Mouse (Mus musculus) kidney, postnatal 36 days (tissue): ENCODE results near the gene Rflna.
A peak's percentile ranks its signal among the peaks of the same experiment; 100 is the strongest.

Experiments used
- DNase-seq, 2 experiments: peaks; one replicate each; pipeline ENCODE4 v3.0.0; 2021 to 2022; ENCODE audit warnings: mixed read lengths in 2 of 2

The Rflna gene

GRCm38 (mm10) chr5:125006896-125007295 is 3.9 kb downstream of the Rflna start:
- DNase-seq, result peak in 1 of 2 experiments; percentile 44

GRCm38 (mm10) chr5:125011166-125011565 is 8.1 kb downstream of the Rflna start:
- no peak for DNase-seq

GRCm38 (mm10) chr5:125011628-125012027 is 8.6 kb downstream of the Rflna start:
- DNase-seq, result no peak

GRCm38 (mm10) chr5:125014497-125014896 is 11.5 kb downstream of the Rflna start:
- peak; percentile 66 to 88 for DNase-seq

GRCm38 (mm10) chr5:125015066-125015465 is 12.0 kb downstream of the Rflna start:
- DNase-seq, result no peak

- no peak for DNase-seq
Measured at GRCm38 (mm10) chr5:125015576-125015975, 12.6 kb downstream of the Rflna start.

GRCm38 (mm10) chr5:125016421-125017242 is 13.6 kb downstream of the Rflna start:
- peak in 1 of 2 experiments; percentile 54 for DNase-seq

GRCm38 (mm10) chr5:125017332-125017731 is 14.3 kb downstream of the Rflna start:
- peak in 1 of 2 experiments; percentile 47 for DNase-seq

- no peak for DNase-seq
Measured at GRCm38 (mm10) chr5:125019099-125019498, 16.1 kb downstream of the Rflna start.

- peak; percentile 52 to 61 for DNase-seq
Measured at GRCm38 (mm10) chr5:125021298-125021697, 18.3 kb downstream of the Rflna start.

GRCm38 (mm10) chr5:125024002-125024401 is 21.0 kb downstream of the Rflna start:
- peak in 1 of 2 experiments; percentile 49 for DNase-seq

GRCm38 (mm10) chr5:125028371-125028770 is 25.4 kb downstream of the Rflna start:
- DNase-seq, result no peak

GRCm38 (mm10) chr5:125028911-125029310 is 25.9 kb downstream of the Rflna start:
- DNase-seq, result no peak

- DNase-seq, result no peak
Measured at GRCm38 (mm10) chr5:125036483-125036882, 33.5 kb downstream of the Rflna start.

GRCm38 (mm10) chr5:125039377-125040027 is 36.5 kb downstream of the Rflna start:
- no peak for DNase-seq

- DNase-seq, result peak; percentile 94 to 96
Measured at GRCm38 (mm10) chr5:125040128-125040584, 37.1 kb downstream of the Rflna start.

GRCm38 (mm10) chr5:125041578-125041977 is 38.6 kb downstream of the Rflna start:
- DNase-seq, result no peak

GRCm38 (mm10) chr5:125043448-125043847 is 40.4 kb downstream of the Rflna start:
- DNase-seq, result no peak

GRCm38 (mm10) chr5:125045202-125045601 is 42.2 kb downstream of the Rflna start:
- DNase-seq, result no peak

GRCm38 (mm10) chr5:125046436-125046835 is 43.4 kb downstream of the Rflna start:
- DNase-seq, result no peak

- no peak for DNase-seq
Measured at GRCm38 (mm10) chr5:125049481-125049880, 46.5 kb downstream of the Rflna start.

GRCm38 (mm10) chr5:125052237-125052602 is 49.2 kb downstream of the Rflna start:
- DNase-seq, result no peak

- DNase-seq, result peak; percentile 88 to 95
Measured at GRCm38 (mm10) chr5:125052603-125053488, 49.8 kb downstream of the Rflna start.
